Mouse (Mus musculus) erythroblast, embryonic 14.5 days (primary cell): ENCODE data around the gene Slc12a6. TPM values are rescaled to one million over a fixed set of nuclear protein-coding genes. Genes with fewer than 3 reads are reported as not detected.

ENCODE experiments used
- H3K27me3 ChIP-seq: 2 replicates; pipeline ENCODE4 v1.6.1; 2012; ENCODE audit warnings: inconsistent platforms; ENCODE audit not compliant: control insufficient read depth
- H3K36me3 ChIP-seq: 2 replicates; pipeline ENCODE4 v1.6.1; 2012; ENCODE audit warnings: mild to moderate bottlenecking, inconsistent platforms; ENCODE audit not compliant: control insufficient read depth
- H3K4me1 ChIP-seq: 2 replicates; pipeline ENCODE4 v1.6.1; 2012; ENCODE audit warnings: inconsistent platforms; ENCODE audit not compliant: control insufficient read depth
- H3K4me3 ChIP-seq: replicated peaks from 2 replicates; pipeline ENCODE3; 2012; ENCODE audit warnings: moderate library complexity, mild to moderate bottlenecking, inconsistent platforms
- H3K9me3 ChIP-seq: 2 replicates; pipeline ENCODE4 v1.6.1; 2012; ENCODE audit warnings: low read length, inconsistent platforms, mixed read lengths; ENCODE audit not compliant: control insufficient read depth
- GATA1 ChIP-seq: IDR thresholded peaks from 2 replicates; pipeline ENCODE4 v1.6.1; 2012; ENCODE audit warnings: low read length, inconsistent platforms, mixed read lengths
- TAL1 ChIP-seq: IDR thresholded peaks from 3 replicates; pipeline ENCODE4 v1.6.1; 2012; ENCODE audit warnings: low read length, inconsistent platforms, mixed read lengths
- polyA plus RNA-seq: library from polyadenylated mRNA; stranded (reverse); fragments of >175 nt; gene quantifications from 2 replicates; pipeline ENCODE4 v1.2.3, GENCODE M21; 2012

Gene Slc12a6
- polyA plus RNA-seq, 1 experiment: 0.47 TPM

DNA sequence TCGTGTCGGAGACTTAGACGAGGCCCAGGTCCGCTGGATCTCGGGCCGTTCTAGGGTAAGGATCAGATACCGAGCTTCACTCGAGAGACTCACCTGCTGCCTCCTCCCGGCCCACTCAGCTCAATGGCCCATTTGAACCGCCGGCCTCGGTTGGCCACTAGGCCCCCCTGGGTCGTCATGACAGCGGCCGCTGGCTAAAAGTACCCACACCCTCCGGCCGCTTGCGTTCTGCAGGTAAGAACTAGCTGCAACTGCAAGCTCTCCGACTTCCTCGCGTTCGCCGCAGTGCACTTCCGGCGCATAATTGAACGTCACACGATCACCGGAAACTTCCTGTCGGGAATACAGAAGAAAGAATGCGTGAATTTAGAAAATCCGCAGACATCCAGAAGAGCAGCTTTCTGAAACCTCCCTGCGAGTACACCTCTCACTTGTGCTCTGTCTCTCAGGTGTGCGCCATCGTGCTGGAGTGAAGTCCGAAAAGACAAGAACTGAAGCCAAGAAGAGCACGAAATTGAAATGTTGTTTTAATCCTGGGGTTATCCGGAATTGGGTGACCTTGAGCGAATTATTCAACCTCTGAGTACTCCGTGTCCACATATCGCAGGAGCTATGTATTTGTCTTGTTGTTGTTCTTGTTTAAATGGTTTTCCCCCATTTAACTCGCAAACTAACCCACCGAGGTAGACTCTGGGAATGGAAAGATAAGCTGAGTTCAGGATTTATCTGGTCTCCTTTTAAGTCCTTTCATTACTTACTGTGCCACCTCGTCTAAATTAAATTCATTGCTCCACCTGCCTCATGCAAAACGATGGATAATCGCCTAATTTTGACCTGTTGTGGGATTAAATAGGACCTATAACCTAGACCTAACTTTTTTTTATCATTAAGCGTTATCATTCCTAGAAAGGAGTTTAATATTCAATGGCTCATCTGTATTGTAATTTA lies 102.4 kb downstream of the Slc12a6 start, which contains the start of gene Emc4:
Gene Emc4, minus strand, starts transcription at position 302 of the 948 bp plus-strand sequence.
- no peak for TF ChIP-seq TAL1
- TF ChIP-seq GATA1: no peak

DNA sequence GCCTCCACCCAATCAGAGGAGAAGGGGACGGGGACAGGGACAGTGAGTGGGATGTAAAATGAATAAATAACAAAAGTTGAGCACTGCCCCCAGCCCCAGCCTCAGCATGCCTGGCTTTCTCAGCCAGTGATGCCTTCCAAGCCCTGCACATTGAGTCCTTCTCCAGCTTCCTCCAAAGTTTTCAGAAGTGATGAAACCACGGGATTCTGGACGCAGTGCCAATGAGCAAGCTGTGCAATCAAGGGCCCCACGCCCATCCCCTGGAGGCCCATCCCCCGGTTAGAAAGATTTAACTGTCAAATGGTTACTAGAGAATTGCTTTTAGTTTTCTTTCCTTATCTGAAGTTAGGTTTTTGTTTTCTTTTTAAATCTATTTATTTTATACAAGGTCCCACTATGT lies 104.3 kb downstream of the Slc12a6 start:
- Histone ChIP-seq H3K27me3 (peaks cover 4% of the 10 kb centered on the region), H3K36me3 (peaks cover 8% of the 10 kb centered on the region), H3K9me3 (no peaks in the 10 kb centered on the region), H3K4me3 (no peak overlapping the region), H3K4me1 (peaks cover 31% of the 10 kb centered on the region)
- TF ChIP-seq TAL1: no peak
- no peak for TF ChIP-seq GATA1

More for the DNA sequence above, 102.4 kb downstream of the Slc12a6 start, which contains the start of gene Emc4:
- H3K36me3 ChIP-seq: peaks cover 26% of the 10 kb centered on the region
- H3K27me3 ChIP-seq: no peaks in the 10 kb centered on the region
- no peaks in the 10 kb centered on the region for H3K9me3 ChIP-seq
- peak within 1 kb of the TSS; percentile 91 for H3K4me3 ChIP-seq
- peaks cover 29% of the 10 kb centered on the region for H3K4me1 ChIP-seq

DNA sequence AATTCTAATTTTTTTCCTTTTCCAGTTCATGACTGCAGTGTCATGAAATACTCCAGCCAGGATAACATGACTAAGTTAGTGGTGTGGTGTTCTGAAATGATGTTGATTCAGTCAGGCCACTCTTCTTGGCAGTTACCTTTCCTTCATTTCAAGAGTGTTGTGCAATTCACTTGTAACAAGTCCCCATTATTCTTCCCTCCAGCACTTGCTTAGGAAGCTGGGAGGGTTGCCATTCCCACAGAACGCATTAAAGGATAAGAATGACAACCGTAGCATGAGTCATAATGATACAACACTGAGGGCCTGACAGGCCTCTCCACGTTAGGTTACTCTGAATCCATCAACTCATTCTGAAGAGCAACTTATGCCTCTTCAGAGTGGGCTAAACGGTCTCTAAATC lies 107.5 kb downstream of the Slc12a6 start:
- Histone ChIP-seq H3K36me3 (no peaks in the 10 kb centered on the region), H3K27me3 (peaks cover 7% of the 10 kb centered on the region), H3K4me3 (no peak overlapping the region), H3K9me3 (no peaks in the 10 kb centered on the region), H3K4me1 (peaks cover 18% of the 10 kb centered on the region)
- TF ChIP-seq GATA1: no peak
- no peak for TF ChIP-seq TAL1

DNA sequence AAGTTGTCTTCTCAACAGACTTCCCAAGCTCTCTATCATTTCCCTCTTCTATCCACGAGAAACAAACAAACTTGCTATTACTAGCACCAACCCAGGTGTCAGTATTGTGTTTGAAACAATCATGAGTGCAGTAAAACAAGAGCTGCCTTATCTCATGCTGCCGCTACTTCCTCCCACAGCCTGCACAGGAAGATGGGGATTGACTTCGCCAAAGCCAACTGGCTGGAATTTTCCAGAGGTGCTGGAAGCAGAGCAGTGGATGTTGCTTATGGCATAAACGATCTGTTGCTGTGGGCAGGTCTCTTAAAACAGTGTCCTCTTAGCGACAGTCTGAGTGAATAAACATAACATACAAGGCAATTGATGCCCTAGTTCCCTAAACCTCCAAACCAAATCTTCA lies 109.0 kb downstream of the Slc12a6 start:
- Histone ChIP-seq H3K36me3 (no peaks in the 10 kb centered on the region), H3K27me3 (peaks cover 7% of the 10 kb centered on the region), H3K4me1 (peaks cover 10% of the 10 kb centered on the region), H3K4me3 (no peak overlapping the region), H3K9me3 (no peaks in the 10 kb centered on the region)
- TF ChIP-seq TAL1 (no peak), GATA1 (no peak)

DNA sequence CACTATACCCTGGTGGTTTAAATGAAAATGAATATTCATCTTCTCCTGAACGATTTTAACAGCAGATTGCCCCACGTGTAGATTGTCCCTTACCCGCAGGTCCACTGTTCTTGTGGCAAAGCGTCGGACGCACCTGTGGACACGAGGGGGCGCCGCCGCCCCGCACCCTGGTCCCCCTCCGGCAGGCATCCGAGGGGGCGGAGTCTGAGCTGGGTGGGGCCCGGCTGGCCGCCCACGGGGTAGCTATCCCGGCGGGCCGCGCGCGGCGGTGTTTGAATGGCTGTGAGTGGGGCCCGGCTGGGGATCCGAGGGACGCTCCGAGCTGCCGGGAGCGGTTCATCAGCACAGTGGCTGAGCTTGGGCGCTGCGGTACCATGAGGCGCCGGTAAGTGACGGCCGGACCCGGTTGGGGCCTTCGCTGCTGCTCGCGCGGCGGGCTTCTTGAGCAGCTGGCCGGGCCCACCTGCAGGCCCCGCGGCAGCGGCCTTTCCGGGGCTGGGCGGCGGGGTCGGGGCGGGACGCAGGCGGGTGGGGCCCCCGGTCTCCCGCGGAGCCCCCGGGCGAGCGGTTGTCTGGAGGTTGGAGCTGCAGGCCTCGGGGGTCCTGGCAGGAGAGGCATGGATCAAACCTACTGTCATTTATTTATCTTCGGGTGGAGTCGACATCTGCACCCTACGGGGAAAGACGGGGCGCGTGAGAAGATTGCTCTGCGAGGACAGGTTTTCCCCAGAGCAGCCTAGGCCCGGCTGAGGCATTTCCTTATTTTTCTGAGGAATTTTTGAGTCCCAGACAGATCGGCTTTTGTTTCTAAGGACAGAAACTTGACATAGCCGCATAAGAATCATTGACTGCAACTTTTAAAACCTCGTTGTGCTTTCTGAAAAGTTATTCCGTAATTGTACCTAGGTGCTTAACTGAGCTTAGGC lies 113.6 kb downstream of the Slc12a6 start, which contains the start of gene Katnbl1:
Gene Katnbl1, plus strand, starts transcription at position 239 of the 926 bp plus-strand sequence.
- TF ChIP-seq GATA1 (no peak), TAL1 (no peak)
- H3K27me3 ChIP-seq: peaks cover 7% of the 10 kb centered on the region
- peaks cover 12% of the 10 kb centered on the region for H3K36me3 ChIP-seq
- H3K9me3 ChIP-seq: no peaks in the 10 kb centered on the region
- peaks cover 39% of the 10 kb centered on the region for H3K4me1 ChIP-seq
- H3K4me3 ChIP-seq: peak within 1 kb of the TSS; percentile 92

DNA sequence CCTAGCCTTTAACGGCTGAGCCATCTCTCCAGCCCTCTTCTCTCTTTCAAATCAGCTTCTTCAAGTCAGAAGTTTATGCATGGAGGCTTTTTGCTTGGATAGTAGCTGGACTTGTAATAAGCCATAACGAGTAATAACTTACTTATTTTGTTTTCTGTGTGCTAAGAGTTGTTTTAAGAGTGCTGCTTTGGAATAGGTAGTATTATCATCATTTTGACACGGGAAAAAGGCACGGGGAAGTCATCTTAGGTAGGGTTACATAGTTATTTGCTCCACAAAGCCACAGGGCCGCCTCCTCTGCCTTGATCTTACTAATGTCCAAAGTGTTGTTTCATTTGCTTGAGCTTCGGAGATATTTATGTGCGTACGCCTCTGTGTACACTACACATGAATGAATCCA lies 114.5 kb downstream of the Slc12a6 start:
- TF ChIP-seq TAL1 (no peak), GATA1 (no peak)
- Histone ChIP-seq H3K27me3 (peaks cover under 1% of the 10 kb centered on the region; the same call in 1 of the 2 replicates), H3K4me1 (peaks cover 43% of the 10 kb centered on the region), H3K4me3 (peak overlapping the region; percentile 92), H3K9me3 (no peaks in the 10 kb centered on the region), H3K36me3 (peaks cover 17% of the 10 kb centered on the region)

DNA sequence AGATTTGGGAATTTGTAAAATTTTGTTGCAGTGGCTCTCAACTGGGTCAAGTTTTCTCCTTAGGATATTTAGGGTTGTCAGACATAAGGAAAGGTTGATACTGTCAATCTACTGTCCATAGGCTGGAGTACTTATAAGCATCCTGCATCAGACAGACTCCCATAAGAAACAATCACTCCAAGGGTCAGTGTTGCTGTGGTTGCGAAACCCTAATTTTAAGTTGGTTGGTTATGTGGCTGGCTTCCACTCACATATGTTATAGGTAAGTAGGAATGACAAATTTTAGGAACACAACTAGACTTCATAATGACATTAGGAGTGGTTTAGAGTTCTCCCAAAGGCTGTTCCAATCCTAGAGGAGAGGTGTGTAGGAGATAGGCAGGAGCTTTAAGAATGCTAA lies 115.6 kb downstream of the Slc12a6 start:
- H3K36me3 ChIP-seq: peaks cover 20% of the 10 kb centered on the region
- H3K4me3 ChIP-seq: peak overlapping the region; percentile 92
- H3K9me3 ChIP-seq: no peaks in the 10 kb centered on the region
- TF ChIP-seq GATA1 (no peak), TAL1 (no peak)
- no peaks in the 10 kb centered on the region for H3K27me3 ChIP-seq
- H3K4me1 ChIP-seq: peaks cover 45% of the 10 kb centered on the region

DNA sequence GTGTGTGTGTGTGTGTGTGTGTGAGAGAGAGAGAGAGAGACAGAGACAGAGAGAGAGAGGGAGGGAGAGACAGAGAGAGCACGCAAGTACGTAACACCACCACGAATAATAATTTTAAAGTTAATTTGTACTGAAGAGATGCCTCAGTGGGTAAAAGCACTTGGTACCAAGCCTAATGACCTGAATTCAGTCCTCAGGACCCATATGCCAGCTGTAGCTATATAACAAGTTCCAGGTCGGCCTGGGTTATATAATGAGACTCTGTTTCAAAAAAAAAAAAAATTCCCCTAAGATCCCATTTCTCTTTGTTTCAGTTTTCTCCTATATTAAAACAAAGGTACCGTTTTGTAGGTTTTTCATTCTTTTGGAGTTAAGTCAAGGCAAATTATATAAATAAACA lies 125.2 kb downstream of the Slc12a6 start:
- no peak for TF ChIP-seq TAL1
- TF ChIP-seq GATA1: no peak
- H3K4me1 ChIP-seq: peaks cover 15% of the 10 kb centered on the region
- no peaks in the 10 kb centered on the region for H3K27me3 ChIP-seq
- peaks cover 14% of the 10 kb centered on the region for H3K36me3 ChIP-seq
- H3K9me3 ChIP-seq: no peaks in the 10 kb centered on the region
- no peak overlapping the region for H3K4me3 ChIP-seq
